Mouse (Mus musculus) megakaryocyte, embryonic 14.5 days (primary cell): Measurements from ENCODE around the gene Gm17387.

Experiments used
- FLI1 ChIP-seq: IDR thresholded peaks from 2 replicates; pipeline ENCODE4 v1.6.1; 2012; ENCODE audit warnings: low read length, inconsistent platforms, mixed read lengths
- GATA1 ChIP-seq: IDR thresholded peaks from 3 replicates; pipeline ENCODE4 v1.6.1; 2012; ENCODE audit warnings: mixed read lengths, low read length, inconsistent platforms, borderline replicate concordance

- TF ChIP-seq GATA1 (no peak), FLI1 (no peak)
Observed at GRCm38 (mm10) chr7:140987182-140988138, 41.5 kb upstream of the Gm17387 start.
